Comparison of ENCODE assay signal across 14 mouse cellular contexts in genomic region chr4:124607166-124607565, GRCm38 (mm10). TPM values are rescaled to one million over a fixed set of nuclear protein-coding genes. Genes with fewer than 3 reads are reported as not detected.
DNase-seq lines count a peak whose midpoint lies in the region.
"Had no signal": no experiment of that assay in that cellular context is flagged by ENCODE, and none has a peak within 500 bp of the region (broad histone marks: within the 10 kb centered on the region; RNA-seq: fewer than 3 reads in every experiment).

No protein-coding gene starts in this region.

- intact Hi-C loops in gastrocnemius, postnatal 36 days (cut with DNase I): no loop called here

- DNase-seq in gastrocnemius, postnatal 10 days: peak; percentile 37
- no peak for DNase-seq in gastrocnemius, postnatal 36 days
- DNase-seq in R1 (ENCODE audit: low read depth, low spot score) (peak; percentile 30), liver (peak; percentile 49)
- peak; percentile 55 to 79 for DNase-seq in cerebellum, postnatal 10 days
- no peak for DNase-seq in ovary, postnatal 14 days (ENCODE audit: low spot score)
- DNase-seq in heart, adult 11 months: no peak
- DNase-seq in neural tube, embryonic 10.5 days (ENCODE audit: extremely low spot score, low spot score): no peak
- DNase-seq: kidney, postnatal 25 days; lung, embryonic 14.5 days; thymus, adult 2 months had no signal

RNA-seq across cellular contexts. Expression of gene 3100002H09Rik, which starts 3.4 kb away (rescaled TPM):
- not detected for total RNA-seq in gastrocnemius, postnatal 10 days (2021)
- total RNA-seq in gastrocnemius, postnatal 36 days (2021): not detected
- total RNA-seq: adrenal gland, adult 18-20 months; CH12.LX; granulocyte monocyte progenitor cell, adult 5-6 weeks had no signal

RNA-seq across cellular contexts. Expression of gene Pou3f1, which starts 49.4 kb away (rescaled TPM):
- total RNA-seq in gastrocnemius, postnatal 10 days (2021): 1 to 10 TPM; 2.8 to 2.9 TPM
- total RNA-seq in gastrocnemius, postnatal 36 days (2021): under 1 TPM; 0.31 to 0.52 TPM
- total RNA-seq: adrenal gland, adult 18-20 months; CH12.LX; granulocyte monocyte progenitor cell, adult 5-6 weeks had no signal

Comparison
In these comparisons a context has a peak if more than half of its experiments do, and no peak if none do; other contexts are left out.
1. DNase-seq: peak in gastrocnemius, postnatal 10 days (single experiment), R1 (single experiment), cerebellum, postnatal 10 days (2 of 2) and liver (single experiment); none in gastrocnemius, postnatal 36 days (0 of 2), ovary, postnatal 14 days (single experiment), heart, adult 11 months (single experiment) and neural tube, embryonic 10.5 days (single experiment).